Mouse (Mus musculus): ENCODE measurements around the gene Rcan3. TPM values are rescaled to one million over a fixed set of nuclear protein-coding genes. Genes with fewer than 3 reads are reported as not detected.

The Rcan3 gene
- total and polyA plus RNA-seq, 2 experiments from 2014 or later: 58.4 to 82.1 TPM

GRCm38 (mm10) chr4:135392801-135393200 lies 40.9 kb downstream of the Rcan3 start:
- H3K27me3 ChIP-seq (ENCODE audit: insufficient read depth, low read length): peaks cover 5% of the 10 kb centered on the region; the same call in 1 of the 2 replicates
- 88% methylated on average over 3 of the region's 3 CpGs for WGBS
- no peaks in the 10 kb centered on the region for H3K36me3 ChIP-seq (ENCODE audit: insufficient read depth, low read length)

GRCm38 (mm10) chr4:135391014-135391413 lies 42.6 kb downstream of the Rcan3 start:
- H3K27me3 ChIP-seq (ENCODE audit: insufficient read depth, low read length): no peaks in the 10 kb centered on the region
- 56% methylated on average over 6 of the region's 6 CpGs for WGBS
- H3K9me3 ChIP-seq (ENCODE audit: low read length): no peaks in the 10 kb centered on the region
- H3K4me2 ChIP-seq (ENCODE audit: low read depth, low read length): no peak overlapping the region
- no peaks in the 10 kb centered on the region for H3K4me1 ChIP-seq (ENCODE audit: insufficient read depth, low read length)
- no peak overlapping the region for H3K4me3 ChIP-seq (ENCODE audit: low read length)
- no peak for TF ChIP-seq CTCF (IDR thresholded peaks at IDR 0.05; ENCODE audit: low read depth)
- H3K27ac ChIP-seq: no peak overlapping the region
- H3K9ac ChIP-seq (replicated peaks; ENCODE audit: low read length): no peak overlapping the region
- no peak for ATAC-seq
- no peaks in the 10 kb centered on the region for H3K36me3 ChIP-seq (ENCODE audit: insufficient read depth, low read length)
- DNase-seq (ENCODE audit: low spot score): no peak

More at GRCm38 (mm10) chr4:135392801-135393200, 40.9 kb downstream of the Rcan3 start:
- H3K4me3 ChIP-seq (ENCODE audit: low read length): no peak overlapping the region
- no peak overlapping the region for H3K9ac ChIP-seq (replicated peaks; ENCODE audit: low read length)
- ATAC-seq (no peak), DNase-seq (ENCODE audit: low spot score) (no peak)
- H3K4me2 ChIP-seq (ENCODE audit: low read depth, low read length): no peak overlapping the region
- H3K9me3 ChIP-seq (ENCODE audit: low read length): no peaks in the 10 kb centered on the region
- no peak for TF ChIP-seq CTCF (IDR thresholded peaks at IDR 0.05; ENCODE audit: low read depth)
- no peak overlapping the region for H3K27ac ChIP-seq
- 0 out of 2 replicates have a peak, but pooled peaks cover under 1% of the 10 kb centered on the region for H3K4me1 ChIP-seq (ENCODE audit: insufficient read depth, low read length)

- no peak overlapping the region for H3K4me3 ChIP-seq (ENCODE audit: low read length)
- H3K36me3 ChIP-seq (ENCODE audit: insufficient read depth, low read length): no peaks in the 10 kb centered on the region
- H3K9ac ChIP-seq (replicated peaks; ENCODE audit: low read length): no peak overlapping the region
- no peak for TF ChIP-seq CTCF (IDR thresholded peaks at IDR 0.05; ENCODE audit: low read depth)
- no peaks in the 10 kb centered on the region for H3K9me3 ChIP-seq (ENCODE audit: low read length)
- WGBS: 44% methylated on average over 10 of the region's 10 CpGs
- no peak overlapping the region for H3K4me2 ChIP-seq (ENCODE audit: low read depth, low read length)
- no peaks in the 10 kb centered on the region for H3K4me1 ChIP-seq (ENCODE audit: insufficient read depth, low read length)
- ATAC-seq (0 out of 2 replicates have a peak, but pooled peaks have one; percentile 22), DNase-seq (ENCODE audit: low spot score) (peak; percentile 6)
- no peak overlapping the region for H3K27ac ChIP-seq
- H3K27me3 ChIP-seq (ENCODE audit: insufficient read depth, low read length): no peaks in the 10 kb centered on the region
Measured at GRCm38 (mm10) chr4:135385614-135386013, 48.0 kb downstream of the Rcan3 start.

GRCm38 (mm10) chr4:135382316-135382715 lies 51.3 kb downstream of the Rcan3 start:
- Histone ChIP-seq H3K4me1 (ENCODE audit: insufficient read depth, low read length) (no peaks in the 10 kb centered on the region), H3K27me3 (ENCODE audit: insufficient read depth, low read length) (no peaks in the 10 kb centered on the region), H3K9ac (replicated peaks; ENCODE audit: low read length) (no peak overlapping the region), H3K27ac (no peak overlapping the region), H3K36me3 (ENCODE audit: insufficient read depth, low read length) (no peaks in the 10 kb centered on the region), H3K4me2 (ENCODE audit: low read depth, low read length) (no peak overlapping the region), H3K9me3 (ENCODE audit: low read length) (no peaks in the 10 kb centered on the region), H3K4me3 (ENCODE audit: low read length) (no peak overlapping the region)
- ATAC-seq: peak; percentile 65; the same call in 1 of the 2 replicates
- peak; percentile 93 for DNase-seq (ENCODE audit: low spot score)
- 4% methylated on average over 14 of the region's 14 CpGs for WGBS
- TF ChIP-seq CTCF (IDR thresholded peaks at IDR 0.05; ENCODE audit: low read depth): peak; percentile 99

- no peaks in the 10 kb centered on the region for H3K27me3 ChIP-seq (ENCODE audit: insufficient read depth, low read length)
- ATAC-seq (no peak), DNase-seq (ENCODE audit: low spot score) (no peak)
- TF ChIP-seq CTCF (IDR thresholded peaks at IDR 0.05; ENCODE audit: low read depth): no peak
- no peak overlapping the region for H3K9ac ChIP-seq (replicated peaks; ENCODE audit: low read length)
- 50% methylated on average over 8 of the region's 8 CpGs for whole genome bisulfite sequencing
- no peak overlapping the region for H3K4me2 ChIP-seq (ENCODE audit: low read depth, low read length)
- H3K4me3 ChIP-seq (ENCODE audit: low read length): no peak overlapping the region
- H3K27ac ChIP-seq: no peak overlapping the region
- H3K9me3 ChIP-seq (ENCODE audit: low read length): no peaks in the 10 kb centered on the region
- no peaks in the 10 kb centered on the region for H3K4me1 ChIP-seq (ENCODE audit: insufficient read depth, low read length)
- no peaks in the 10 kb centered on the region for H3K36me3 ChIP-seq (ENCODE audit: insufficient read depth, low read length)
Measured at GRCm38 (mm10) chr4:135381355-135381754, 52.3 kb downstream of the Rcan3 start.

- no peaks in the 10 kb centered on the region for H3K36me3 ChIP-seq (ENCODE audit: insufficient read depth, low read length)
- H3K27me3 ChIP-seq (ENCODE audit: insufficient read depth, low read length): no peaks in the 10 kb centered on the region
- H3K9me3 ChIP-seq (ENCODE audit: low read length): no peaks in the 10 kb centered on the region
- H3K4me2 ChIP-seq (ENCODE audit: low read depth, low read length): no peak overlapping the region
- H3K27ac ChIP-seq: no peak overlapping the region
- WGBS: 85% methylated on average over 11 of the region's 11 CpGs
- ATAC-seq (no peak), DNase-seq (ENCODE audit: low spot score) (no peak)
- H3K4me1 ChIP-seq (ENCODE audit: insufficient read depth, low read length): no peaks in the 10 kb centered on the region
- H3K9ac ChIP-seq (replicated peaks; ENCODE audit: low read length): no peak overlapping the region
- H3K4me3 ChIP-seq (ENCODE audit: low read length): no peak overlapping the region
- no peak for TF ChIP-seq CTCF (IDR thresholded peaks at IDR 0.05; ENCODE audit: low read depth)
Measured at GRCm38 (mm10) chr4:135377241-135377640, 56.4 kb downstream of the Rcan3 start.

- H3K4me1 ChIP-seq (ENCODE audit: insufficient read depth, low read length): no peaks in the 10 kb centered on the region
- DNase-seq (ENCODE audit: low spot score) (no peak), ATAC-seq (no peak)
- 75% methylated on average over 3 of the region's 3 CpGs for WGBS
- H3K9me3 ChIP-seq (ENCODE audit: low read length): no peaks in the 10 kb centered on the region
- H3K27ac ChIP-seq: no peak overlapping the region
- H3K9ac ChIP-seq (replicated peaks; ENCODE audit: low read length): no peak overlapping the region
- TF ChIP-seq CTCF (IDR thresholded peaks at IDR 0.05; ENCODE audit: low read depth): peak; percentile 48
- H3K4me2 ChIP-seq (ENCODE audit: low read depth, low read length): no peak overlapping the region
- no peaks in the 10 kb centered on the region for H3K27me3 ChIP-seq (ENCODE audit: insufficient read depth, low read length)
- H3K36me3 ChIP-seq (ENCODE audit: insufficient read depth, low read length): no peaks in the 10 kb centered on the region
- no peak overlapping the region for H3K4me3 ChIP-seq (ENCODE audit: low read length)
Measured at GRCm38 (mm10) chr4:135375444-135375843, 58.2 kb downstream of the Rcan3 start.

All from hindbrain, postnatal 0 days (tissue).